Mouse (Mus musculus): Measurements from ENCODE around the gene Garnl3.

DNA sequence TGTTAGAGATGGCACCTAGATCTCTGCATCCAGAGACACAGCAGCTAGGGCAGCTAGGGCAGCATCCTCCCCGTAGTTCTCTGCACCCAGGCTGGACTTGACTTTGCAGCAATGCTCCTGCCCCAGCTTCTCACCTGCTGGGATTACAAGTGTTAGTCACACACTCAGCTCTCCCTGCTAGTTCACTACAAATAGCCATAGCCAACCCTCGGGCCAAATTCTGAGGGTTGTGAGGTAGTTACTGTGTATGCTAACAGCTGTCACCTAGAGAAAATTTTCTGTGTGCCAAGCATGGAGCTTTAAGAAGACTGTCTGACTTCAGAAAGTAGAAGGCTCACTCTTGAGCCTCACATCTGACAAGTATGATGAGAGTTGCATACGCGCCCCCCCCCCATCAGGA lies 133.7 kb downstream of the Garnl3 start:
- TF ChIP-seq CTCF (IDR thresholded peaks at IDR 0.05; ENCODE audit: extremely low read depth, insufficient read depth, low read length) = no peak
- no peak for TF ChIP-seq POLR2A (IDR thresholded peaks at IDR 0.05; ENCODE audit: extremely low read depth, insufficient read depth, low read length)
